Mouse (Mus musculus): ENCODE data around the gene Ficd. TPM values are rescaled to one million over a fixed set of nuclear protein-coding genes. Genes with fewer than 3 reads are reported as not detected.

Gene Ficd
- polyA plus RNA-seq, 2 experiments from 2014 or later = 3.3 to 5.2 TPM

DNA sequence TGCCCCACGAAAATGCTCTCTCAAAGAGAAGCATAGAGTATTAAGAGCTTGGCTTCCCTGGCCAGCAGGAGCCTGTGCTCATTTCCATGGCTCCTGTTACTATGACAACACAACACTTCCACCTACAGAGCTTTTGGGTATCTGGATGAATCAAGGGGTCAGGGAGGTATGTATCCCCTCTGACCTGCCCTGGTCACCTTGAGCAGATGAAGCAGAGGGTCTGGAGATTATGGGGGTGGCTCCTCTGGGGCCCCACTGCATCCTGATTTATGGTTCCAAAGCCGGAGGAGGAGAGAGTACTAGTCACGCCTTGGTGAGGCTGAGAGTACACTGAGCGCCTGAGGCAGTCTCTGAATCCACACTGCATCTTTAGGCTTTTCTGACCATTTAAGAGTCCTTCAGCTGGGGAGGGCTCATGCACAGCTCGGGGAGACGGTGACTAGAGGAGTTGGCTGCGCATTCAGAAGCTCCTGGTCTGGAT lies 4.9 kb upstream of the Ficd start:
- no peak for ATAC-seq

GRCm38 (mm10) chr5:113731174-113731573 lies 4.4 kb upstream of the Ficd start:
- ATAC-seq = no peak

GRCm38 (mm10) chr5:113732182-113732581 lies 3.4 kb upstream of the Ficd start:
- no peak for ATAC-seq

GRCm38 (mm10) chr5:113734376-113734775 lies 1.2 kb upstream of the Ficd start:
- ATAC-seq = no peak

DNA sequence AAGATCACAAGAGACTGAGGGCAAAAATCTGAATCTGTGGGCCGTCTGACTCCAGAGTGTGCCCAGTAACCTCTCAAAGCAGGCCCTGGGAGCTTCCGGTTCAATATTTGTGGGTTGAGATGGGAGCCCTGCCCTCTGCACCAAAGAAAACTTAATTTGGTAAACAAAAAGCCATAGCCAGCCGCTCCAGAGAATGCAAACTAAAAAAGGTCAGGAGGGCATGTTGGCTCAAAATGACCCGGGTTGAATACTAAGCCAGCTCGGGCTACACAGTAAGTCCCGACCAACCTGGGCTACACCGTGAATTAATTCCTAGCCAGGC lies 619 bp upstream of the Ficd start:
- no peak for ATAC-seq

DNA sequence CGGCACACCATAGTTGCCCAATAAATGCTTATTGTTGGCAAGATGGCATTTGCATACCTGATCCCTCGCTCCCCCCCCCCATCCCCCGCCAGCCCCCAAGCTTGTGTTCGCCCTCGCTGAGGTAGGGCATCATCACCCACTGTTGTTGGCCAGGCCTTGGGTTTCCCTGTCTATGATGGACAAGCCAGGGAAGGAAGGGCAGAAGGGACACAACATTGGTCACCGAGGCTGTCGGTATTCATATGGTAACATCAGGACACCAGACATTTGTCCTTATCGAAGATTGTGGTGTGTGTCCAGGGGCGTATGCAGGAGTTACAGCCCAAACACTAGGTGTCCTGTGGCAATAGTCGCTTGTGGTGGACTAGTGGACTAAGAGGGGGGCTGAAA lies 505 bp downstream of the Ficd start:
- ATAC-seq = no peak

GRCm38 (mm10) chr5:113736522-113737164 lies 1.0 kb downstream of the Ficd start:
- ATAC-seq = no peak

DNA sequence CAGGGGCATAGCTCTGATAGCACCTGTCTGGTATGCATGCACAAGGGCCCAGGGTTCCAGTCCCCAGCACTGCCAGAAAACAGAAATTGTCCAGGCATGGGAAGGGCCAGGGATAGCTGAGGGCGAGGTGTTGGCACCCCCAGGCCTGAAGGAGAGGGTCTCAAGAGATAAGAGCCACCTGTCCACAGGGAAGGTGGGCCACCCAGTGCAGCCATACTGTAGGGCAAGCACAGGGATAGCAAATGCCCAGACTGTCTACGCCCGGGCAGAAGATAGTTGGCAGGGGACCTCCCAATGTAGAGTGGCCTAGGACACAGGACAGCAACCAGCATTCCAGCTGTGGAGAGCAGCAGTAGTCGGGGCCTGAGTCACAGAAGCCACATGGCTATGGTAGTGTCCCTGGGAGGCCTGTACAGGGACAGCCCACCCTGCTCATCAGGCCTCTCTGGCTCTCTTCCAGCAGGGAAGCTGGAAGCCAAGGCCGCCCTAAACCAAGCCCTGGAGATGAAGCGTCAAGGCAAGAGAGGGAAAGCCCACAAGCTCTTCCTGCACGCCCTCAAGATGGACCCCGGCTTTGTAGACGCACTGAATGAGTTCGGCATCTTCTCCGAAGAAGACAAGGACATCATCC lies 2.1 kb downstream of the Ficd start:
- no peak for ATAC-seq

GRCm38 (mm10) chr5:113747629-113748028 lies 12.0 kb downstream of the Ficd start:
- ATAC-seq = no peak

DNA sequence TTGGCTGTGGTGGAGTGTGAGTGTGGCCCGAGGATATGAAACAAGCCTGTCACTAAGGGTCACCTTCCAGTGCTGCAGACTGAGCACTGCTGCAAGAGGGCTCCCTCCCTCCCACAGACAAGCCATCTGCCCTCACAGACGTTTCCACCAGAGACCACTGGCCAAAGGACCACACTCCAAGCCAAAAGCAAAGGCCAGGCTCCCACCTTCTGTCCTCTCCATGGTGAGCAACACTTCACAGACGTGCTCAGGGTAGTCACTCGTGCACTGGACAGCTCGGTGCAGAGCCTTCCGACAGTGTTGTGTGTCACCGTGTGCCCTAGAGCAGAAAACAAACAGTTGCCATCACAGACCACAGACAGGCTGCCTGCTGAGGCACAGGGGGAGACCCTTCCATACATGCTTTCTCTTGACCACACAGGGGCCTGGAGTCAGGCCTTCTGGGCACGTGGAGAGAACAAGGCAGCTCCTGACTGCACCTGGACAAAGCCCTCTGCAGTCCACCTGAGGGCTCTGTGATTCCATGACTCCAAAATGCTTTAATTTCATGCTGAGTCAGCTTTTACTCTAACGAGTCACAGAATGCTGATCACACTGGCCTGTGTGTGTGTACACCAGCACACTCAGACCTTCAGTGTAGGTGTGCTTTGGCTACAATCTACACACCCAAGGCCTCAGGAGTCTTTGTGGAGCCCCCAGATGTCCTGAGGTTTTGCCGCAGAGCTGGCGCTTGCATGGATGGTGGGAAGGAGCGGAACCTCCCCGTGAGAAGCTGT lies 13.1 kb downstream of the Ficd start:
- no peak for ATAC-seq

GRCm38 (mm10) chr5:113751521-113752157 lies 16.0 kb downstream of the Ficd start:
- no peak for ATAC-seq

DNA sequence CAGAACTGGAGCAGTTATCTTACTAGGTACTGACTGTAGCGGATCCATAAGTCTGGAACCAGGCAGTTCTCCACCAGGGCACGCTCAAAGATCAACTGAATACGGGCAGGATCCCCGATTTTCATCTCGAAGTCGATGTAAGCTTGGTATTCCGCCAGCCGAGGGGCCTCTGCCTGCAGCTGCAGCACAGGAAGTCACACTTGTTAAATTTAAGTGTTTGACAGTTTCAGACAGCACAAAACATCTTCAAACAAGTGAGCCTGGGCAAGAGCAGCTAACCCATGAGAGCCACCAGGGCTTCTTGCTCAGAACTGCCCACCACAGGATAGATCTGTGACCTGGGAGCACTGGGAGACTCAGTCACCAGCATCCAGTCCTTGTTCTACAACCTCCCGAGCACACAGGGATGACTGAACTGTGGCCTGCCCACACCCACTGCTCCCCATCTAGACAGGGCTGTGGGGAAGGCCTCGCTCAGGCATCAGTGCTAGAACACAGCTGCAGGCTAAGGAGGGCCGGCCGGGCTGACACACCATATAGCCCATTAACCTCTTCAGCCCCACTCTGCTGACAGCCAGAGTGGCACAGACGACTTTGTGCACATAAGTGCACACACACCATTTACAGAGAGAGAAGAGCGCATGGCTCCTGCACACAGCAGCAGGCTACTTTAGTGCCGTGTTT lies 19.9 kb downstream of the Ficd start:
- no peak for ATAC-seq

- no peak for ATAC-seq
Observed at GRCm38 (mm10) chr5:113761585-113761984, 26.0 kb downstream of the Ficd start.

DNA sequence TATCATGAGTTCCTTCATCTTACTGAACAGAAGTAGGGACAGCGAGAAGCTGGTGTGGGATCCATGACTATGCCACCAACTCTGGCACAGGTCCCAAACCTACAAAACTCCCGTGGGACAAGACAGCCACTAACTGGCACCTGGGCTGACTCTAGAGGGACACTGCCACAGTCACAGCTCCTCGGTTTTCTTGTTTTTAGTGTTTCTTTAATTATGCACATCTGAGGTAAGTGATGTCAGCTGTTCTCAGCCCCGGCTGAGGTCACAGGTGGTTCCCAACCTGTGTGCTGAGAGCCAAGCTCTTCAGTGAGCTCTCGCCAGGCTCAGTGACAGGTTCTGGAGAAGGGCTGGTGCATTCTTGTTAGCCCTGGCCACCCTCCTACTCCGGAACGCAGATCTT lies 28.8 kb downstream of the Ficd start:
- no peak for ATAC-seq

DNA sequence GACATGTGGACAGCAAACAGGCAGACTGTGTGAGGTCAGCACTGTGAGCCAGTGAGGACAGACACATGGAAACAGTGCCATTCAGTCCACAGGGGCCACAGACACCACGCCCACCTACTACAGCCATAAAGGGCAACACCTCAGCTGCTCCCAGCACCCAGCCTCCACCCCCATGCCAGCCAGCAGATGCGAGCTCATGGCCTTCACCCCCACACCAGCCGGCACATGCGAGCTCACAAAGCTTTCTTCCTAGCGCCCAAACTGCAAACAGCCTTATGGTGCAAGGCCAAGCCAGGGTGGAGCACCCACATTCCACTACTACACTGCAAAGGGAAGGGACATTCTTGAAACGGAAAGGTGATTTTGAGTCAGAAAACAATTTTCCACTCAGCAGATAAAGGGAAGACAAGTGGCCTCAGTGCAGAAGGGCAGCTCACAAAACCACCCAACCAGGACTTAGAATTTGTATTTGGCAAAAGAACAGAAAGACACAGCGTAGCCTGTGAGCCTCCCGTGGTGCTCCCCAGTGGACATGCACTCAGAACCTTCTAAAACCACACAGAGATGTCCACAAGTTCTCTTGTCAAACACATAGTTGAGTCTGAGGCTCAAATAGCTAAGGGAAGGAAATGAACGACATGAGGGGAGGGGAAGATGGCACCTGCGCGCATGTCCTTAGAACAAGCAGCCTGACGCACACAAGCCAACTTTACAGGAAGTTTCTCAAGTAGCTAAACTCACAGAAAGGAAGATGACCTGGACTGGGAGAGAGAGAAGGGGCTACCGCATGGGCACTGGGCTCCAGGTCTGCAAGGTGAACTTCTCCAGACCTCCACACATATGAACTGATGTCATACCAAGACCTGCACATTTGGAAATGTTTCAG lies 30.3 kb downstream of the Ficd start:
- ATAC-seq = no peak

- no peak for ATAC-seq
Observed at GRCm38 (mm10) chr5:113768806-113769205, 33.2 kb downstream of the Ficd start.

DNA sequence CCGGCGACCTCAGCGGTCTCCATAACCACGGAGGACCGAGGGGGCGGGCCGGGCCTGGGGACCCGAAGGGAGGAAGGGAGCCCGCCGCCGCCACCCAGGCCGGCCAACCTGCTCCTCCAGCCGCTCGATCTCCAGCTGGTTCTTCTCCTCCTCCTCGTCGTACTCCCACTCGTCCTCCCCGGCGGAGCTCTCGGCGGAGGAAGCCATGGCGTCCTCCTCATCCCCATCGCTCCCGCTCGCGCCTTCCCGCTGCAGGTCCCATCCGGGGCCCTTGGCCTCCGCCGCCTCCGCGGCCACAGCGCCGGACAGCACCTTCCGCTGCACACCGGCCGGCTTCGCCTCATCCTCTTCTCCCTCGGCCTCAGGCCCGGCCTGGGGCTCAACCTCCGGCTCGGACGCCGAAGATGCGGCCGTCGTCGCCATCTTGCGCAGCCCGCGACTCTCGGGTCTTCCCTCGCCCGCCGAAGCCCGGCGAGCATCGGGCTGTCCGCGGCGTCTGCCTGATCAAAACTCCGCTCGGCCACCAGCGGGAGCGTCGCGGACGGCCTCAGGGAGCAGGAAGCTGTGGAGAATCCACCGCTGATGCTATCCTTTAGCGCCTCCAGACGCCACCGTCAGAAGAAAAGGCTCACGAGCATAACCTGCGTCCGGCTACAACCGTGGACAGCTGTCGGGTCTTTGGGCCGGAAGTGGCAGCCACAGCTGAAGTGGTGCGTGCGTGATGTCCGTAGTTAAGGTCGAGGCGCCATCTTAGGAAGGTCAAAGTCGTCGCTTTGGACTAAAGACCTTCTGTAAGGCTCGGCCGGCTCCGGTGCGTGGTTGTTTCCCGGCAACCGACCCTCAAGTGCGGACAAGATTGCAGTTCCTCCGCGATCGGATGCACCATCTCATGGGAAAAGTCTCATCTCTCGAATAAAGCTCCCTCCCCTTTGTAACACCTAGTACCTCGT lies 35.9 kb downstream of the Ficd start:
- ATAC-seq = peak; percentile 65

DNA sequence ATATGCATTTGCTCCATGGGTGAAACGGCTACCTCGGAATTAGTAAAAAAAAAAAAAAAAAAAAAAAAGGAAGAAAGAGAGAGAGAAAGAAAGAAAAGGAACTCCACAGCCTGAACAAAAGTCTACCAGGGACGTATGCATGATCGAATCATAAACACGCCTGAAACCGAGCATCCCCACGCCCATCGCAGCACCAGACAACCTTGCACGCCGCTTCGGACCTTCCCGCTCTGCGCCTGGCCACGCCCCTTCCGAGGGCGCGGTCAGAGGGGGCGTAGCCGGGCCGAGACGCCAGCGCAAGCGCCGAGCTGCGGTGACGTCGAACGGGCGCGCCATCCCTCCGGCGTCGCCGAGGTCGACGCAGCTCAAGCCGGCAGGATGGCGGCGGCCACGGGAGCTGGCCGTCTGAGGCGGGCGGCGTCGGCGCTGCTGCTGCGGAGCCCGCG lies 36.9 kb downstream of the Ficd start, which contains the start of the genes Sart3 and Iscu:
Gene Sart3, minus strand, starts transcription at position 61 of the 446 bp plus-strand sequence.
Gene Iscu, plus strand, starts transcription at position 299 of the 446 bp plus-strand sequence.
- peak; percentile 77 for ATAC-seq

- no peak for ATAC-seq
Observed at GRCm38 (mm10) chr5:113772905-113773519, 37.4 kb downstream of the Ficd start.

GRCm38 (mm10) chr5:113773664-113774063 lies 38.1 kb downstream of the Ficd start:
- peak; percentile 41 for ATAC-seq

Measured in activated CD4-positive, CD25-positive, alpha-beta regulatory T cell, adult 4 months (primary cell).